Mouse (Mus musculus) gastrocnemius, adult 8-10 months (tissue): ENCODE results near the gene Arid1b. TPM values are rescaled to one million over a fixed set of nuclear protein-coding genes. Genes with fewer than 3 reads are reported as not detected.

Experiments used
- DNase-seq, 2 experiments: peaks; one replicate each; pipeline ENCODE4 v3.0.0; 2022; ENCODE audit warnings: low spot score in 2 of 2
- total RNA-seq, 4 experiments: library from RNA; stranded (reverse); gene quantifications; 2 replicates each; pipeline ENCODE4 v1.2.4; 2022

The Arid1b gene
- total RNA-seq, 4 experiments from 2014 or later = 30.8 to 35.6 (median 33.9) TPM

DNA sequence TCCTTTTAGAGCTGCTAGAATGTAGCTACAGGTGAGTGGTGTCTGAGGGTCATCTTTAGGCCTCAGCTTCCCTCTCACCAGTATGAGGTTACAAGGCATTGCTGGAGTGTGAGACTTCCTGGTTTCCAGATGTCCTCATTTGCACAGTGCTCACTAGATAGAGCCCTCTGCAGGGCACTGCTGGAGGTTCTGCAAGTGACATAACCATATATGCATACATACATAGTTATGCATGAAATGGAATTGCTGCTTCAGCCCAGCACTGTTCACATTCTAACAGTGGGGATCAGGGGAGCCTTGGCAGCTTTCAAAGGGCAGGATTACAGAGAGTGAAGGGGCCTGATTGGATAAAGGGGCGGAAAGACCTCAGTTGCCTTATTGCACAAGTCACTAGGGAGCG, 193.4 kb downstream of the Arid1b start:
- DNase-seq = no peak

DNA sequence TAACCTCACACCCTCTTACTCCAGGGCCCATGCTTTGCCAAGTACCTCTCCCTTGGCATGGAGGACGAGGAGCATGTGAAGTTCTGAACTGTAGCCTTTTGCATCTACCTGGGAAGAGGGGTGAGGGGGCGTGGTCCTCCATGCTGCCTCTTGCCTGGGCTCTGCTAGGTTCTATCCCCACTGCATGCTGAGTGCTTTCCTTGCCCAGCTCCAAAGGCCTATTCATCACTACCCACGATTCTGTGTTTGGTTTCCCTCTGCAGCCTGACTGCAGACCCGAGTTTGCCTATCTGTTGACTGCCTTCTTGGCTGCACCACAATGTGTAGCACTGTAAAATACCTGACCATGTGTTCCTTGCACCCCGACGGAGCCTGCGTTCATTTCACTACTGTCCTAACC, 194.3 kb downstream of the Arid1b start:
- no peak for DNase-seq

DNA sequence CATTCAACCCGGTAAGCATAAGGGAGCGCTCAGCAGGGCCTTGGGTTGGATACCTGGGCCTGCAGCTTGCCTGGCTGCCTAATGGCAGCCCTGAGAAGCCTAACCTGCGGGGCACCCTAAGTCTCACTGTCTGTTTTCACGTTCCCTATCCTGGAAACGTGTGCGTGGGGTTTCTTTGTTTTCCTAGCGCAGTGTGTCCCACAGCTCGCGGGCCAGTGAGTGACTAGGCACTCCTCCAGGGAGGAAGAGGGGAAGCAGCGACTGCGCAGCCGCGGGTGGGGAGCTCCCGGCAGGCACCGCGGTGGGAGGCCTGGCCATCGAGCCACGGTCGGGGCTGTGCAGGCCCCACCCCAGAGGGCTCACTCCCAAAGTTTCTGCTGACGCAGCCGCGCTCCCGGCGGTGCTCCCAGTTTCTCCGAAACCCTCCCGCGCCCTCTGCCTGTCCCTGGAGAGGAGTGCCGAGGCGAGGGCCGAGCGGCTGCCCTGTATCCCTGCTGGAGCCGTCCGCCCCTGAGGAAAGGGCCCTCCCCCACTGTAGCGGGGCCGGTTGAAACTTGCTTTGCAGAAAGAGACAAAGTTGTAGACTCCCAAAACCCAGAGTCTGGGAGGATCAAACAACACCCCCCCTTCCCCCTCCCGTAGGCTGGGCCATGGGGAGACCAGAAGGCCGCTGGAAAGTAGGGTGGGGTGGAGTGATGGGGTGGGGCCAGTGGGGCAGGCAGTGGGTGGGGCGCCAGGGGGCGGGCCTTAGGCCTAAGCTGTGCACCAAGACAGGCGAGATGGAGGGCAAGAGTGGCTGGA, 195.6 kb downstream of the Arid1b start:
- DNase-seq = peak; percentile 96 to 98

GRCm38 (mm10) chr17:5190367-5190766, 196.2 kb downstream of the Arid1b start:
- no peak for DNase-seq

- no peak for DNase-seq
These were observed 200.2 kb downstream of the Arid1b start for GRCm38 (mm10) chr17:5194157-5194916.

GRCm38 (mm10) chr17:5195397-5195796, 201.3 kb downstream of the Arid1b start:
- no peak for DNase-seq

DNA sequence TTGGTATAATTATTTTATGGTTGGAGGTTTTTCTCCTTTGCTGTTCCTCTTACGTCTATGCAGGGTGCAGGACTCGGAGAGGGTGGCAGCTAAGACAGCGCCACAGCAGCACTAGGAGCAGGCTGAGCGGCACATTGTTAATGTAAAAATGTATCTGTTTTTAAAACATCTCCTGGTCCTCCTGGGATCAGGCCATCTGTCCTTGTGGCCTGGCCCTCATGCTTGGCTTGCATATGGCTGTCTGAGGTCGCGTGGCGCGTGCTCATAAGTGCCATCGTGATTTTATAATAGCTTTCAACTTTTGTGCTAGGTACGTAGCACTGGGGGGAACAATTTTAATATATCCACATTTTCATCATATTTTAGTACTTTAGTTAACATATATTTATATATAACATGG, 201.9 kb downstream of the Arid1b start:
- no peak for DNase-seq

DNA sequence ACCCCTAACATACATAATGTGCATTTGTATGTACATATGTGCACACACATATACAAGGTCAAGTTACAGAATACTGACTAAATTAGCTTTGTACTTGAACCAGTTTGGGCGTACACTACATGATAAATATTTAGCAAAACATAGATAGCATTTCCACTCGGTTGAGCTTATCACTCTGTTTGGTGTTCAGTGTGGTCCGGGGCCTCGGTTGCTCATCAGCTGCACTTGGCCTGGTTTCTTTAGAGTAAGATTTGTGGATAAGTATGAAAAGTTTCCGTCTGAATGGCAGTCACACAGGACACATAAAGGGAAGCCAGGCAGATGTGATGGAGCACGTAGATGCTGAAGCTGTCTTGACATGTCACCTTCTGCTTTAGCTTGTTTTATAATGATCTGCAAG, 202.4 kb downstream of the Arid1b start:
- DNase-seq = no peak

DNA sequence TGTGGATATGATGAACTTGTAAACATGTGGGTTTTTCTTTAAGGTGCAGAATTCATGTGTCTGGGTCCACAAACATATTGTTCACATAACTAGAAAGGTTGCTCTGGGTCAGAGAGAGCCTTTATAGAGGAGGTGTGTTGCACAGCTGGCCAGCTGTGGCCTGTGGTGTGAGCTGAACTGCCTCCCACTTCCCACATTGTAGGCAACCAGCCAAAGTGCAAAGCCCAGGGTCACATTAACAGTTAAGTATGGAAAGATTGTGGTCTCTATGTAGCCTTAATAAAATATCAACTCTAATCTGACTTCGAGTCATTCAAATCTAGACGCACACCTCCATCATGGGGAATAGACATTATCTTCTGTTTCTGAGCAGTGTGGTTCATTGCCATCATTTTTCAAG, 203.0 kb downstream of the Arid1b start:
- no peak for DNase-seq

DNA sequence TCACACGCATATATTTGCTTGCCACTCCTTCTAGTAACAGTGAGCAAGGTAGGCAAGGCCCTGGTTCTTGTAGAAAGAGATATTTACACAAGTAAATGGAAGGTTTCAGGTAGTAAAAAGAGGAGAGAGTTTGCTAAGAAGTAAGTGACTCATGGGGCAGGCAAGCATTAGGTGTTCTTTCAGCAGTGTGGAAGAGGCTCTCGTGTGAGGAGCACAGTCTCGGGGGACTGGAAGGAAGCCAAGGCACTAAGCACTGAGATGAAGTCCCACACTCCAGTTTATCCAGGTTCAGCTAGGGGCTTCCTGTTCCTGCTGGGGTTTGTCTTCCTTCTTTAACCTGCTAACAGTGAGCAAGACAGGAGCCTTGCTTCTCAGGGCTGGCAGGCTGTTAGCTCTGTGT, 203.6 kb downstream of the Arid1b start:
- no peak for DNase-seq

GRCm38 (mm10) chr17:5198252-5198651, 204.1 kb downstream of the Arid1b start:
- DNase-seq = no peak

GRCm38 (mm10) chr17:5198811-5199210, 204.7 kb downstream of the Arid1b start:
- no peak for DNase-seq

DNA sequence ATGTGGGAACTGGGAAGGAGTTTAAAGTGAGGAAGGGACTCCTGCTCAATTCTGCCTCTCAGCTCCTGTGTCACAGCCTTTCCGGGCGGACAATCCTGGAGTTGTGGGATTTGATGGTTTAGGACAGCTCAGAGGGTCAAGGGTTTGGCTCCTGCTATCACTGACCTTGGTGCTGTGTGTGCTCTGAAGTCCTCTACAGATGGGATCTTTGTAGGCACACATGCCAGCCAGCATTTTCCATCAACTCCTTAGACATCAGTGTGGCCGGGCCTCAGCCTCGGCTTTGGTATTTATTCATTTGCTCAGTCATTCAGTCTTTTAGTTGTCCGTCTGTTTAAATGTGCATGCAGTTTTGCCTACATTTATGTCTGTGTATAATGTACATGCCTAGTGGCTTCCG, 206.5 kb downstream of the Arid1b start:
- DNase-seq = no peak

DNA sequence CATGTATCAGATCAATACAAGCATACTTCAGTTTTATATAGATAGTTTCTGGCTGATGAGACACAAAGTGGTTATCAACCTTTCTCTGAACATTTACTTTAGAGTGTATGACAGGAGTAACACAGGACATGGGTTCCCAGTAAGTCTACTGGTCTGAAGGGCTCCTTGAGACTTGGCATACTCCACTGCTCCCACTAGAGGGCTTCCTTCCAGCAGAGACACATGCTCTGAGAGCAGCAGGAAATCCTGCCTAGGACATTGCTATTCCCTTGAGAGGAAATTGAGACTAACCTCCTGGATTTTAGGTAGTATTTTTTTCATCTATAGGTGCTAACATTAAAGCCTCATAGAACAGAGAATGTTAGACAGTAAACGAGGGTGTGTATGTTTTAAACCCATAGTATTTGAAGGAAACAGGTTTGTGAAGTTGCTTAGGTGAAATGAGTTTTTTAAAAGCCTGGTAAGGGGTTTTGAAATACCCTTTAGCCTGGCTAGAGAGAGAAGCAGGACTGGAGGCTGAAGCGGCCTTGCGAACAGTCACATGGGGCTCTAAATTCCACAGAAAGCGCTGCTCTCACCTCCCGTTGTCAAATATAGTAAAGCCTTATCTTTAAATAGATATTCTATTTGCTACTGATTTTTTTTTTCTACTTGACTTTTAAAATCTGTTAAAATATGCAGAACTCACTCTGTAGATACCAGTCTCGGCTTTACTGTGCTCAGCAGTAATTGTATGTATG, 207.9 kb downstream of the Arid1b start:
- DNase-seq = peak in 1 of 2 experiments; percentile 42

GRCm38 (mm10) chr17:5202756-5203155, 208.6 kb downstream of the Arid1b start:
- DNase-seq = no peak

GRCm38 (mm10) chr17:5203346-5204102, 209.4 kb downstream of the Arid1b start:
- DNase-seq = no peak

DNA sequence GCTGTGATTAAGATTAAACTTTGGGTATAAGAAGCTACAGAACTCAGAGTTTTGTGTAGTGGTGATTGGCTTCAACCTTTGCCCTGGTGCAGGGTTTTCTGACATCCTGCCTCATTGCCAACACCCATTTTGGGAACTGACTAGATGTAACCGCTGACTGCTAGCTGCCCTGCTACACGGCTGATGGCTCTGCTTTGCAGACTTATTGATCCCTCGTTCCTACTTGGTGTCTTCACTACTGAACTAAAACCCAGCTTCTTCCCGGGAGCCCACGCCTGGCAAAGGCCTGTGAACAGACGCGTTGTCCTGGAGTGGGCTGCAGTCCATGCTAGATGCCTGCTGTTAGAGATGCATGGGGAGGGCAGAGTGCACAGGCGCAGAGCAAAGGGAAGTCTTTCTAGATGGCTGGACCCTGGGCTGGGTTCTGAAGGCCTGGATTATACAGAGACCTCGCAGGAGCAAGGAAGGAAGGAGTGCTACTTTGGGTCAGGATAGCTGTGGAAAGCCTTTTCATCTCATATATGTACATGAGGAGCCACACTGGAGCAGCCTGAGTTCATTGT, 210.1 kb downstream of the Arid1b start:
- DNase-seq = no peak

DNA sequence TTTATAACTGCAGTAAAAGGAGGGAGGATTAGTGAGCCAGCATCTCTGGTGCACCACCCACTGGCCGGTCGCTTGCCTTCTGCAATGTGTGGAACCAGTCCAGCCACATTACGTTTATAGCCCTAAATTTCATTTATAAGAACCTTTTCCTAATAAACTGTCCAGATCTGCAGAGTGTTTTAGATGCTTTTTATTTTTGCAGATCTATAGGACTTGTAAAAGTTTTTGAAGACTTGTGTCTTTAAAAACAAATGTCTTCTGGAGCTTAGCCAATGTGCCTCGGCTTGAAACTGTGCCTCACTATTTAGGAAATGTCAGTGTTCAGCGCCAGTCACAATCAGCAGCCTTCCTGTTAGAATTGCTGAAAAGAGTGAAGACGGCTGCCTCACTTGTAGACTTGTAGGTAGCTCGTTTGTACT, 211.0 kb downstream of the Arid1b start:
- DNase-seq = no peak

GRCm38 (mm10) chr17:5206731-5207130, 212.6 kb downstream of the Arid1b start:
- DNase-seq = no peak

GRCm38 (mm10) chr17:5207881-5208280, 213.7 kb downstream of the Arid1b start:
- no peak for DNase-seq

DNA sequence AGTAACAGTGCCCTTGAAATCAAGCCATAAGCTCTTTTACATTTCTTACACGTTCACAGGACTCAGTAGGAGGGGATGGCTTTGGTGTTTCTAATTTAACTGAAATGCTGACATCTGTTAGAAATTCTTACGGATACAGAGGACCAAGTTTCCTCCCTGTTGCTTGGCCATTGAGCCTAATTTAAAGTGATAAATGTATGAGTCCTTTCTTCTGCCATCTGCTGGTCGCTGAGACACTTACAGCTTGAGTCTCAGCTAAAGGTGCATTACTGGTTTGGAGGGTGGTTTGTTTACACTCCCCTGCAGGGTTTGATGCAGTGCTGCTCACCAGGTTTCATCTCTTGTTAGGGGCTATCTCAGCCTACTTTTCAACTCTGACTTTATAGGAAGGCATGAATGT, 214.2 kb downstream of the Arid1b start:
- no peak for DNase-seq
